Mouse (Mus musculus): ENCODE measurements around the gene Srebf2.
A peak's percentile ranks its signal among the peaks of the same experiment; 100 is the strongest.

The Srebf2 gene

GRCm38 (mm10) chr15:82184656-82185055 lies 37.7 kb downstream of the Srebf2 start:
- Histone ChIP-seq H3K36me3 (ENCODE audit: control insufficient read depth, insufficient read depth, low read length, poor library complexity, severe bottlenecking) (peaks cover 29% of the 10 kb centered on the region), H3K27me3 (ENCODE audit: control insufficient read depth, insufficient read depth, low read length, poor library complexity, severe bottlenecking) (no peaks in the 10 kb centered on the region)
- no peak for DNase-seq (ENCODE audit: low read depth, low spot score)

GRCm38 (mm10) chr15:82185062-82185783 lies 38.2 kb downstream of the Srebf2 start:
- DNase-seq (ENCODE audit: low read depth, low spot score): no peak
- Histone ChIP-seq H3K27me3 (ENCODE audit: control insufficient read depth, insufficient read depth, low read length, poor library complexity, severe bottlenecking) (no peaks in the 10 kb centered on the region), H3K36me3 (ENCODE audit: control insufficient read depth, insufficient read depth, low read length, poor library complexity, severe bottlenecking) (peaks cover 25% of the 10 kb centered on the region)

- Histone ChIP-seq H3K27me3 (ENCODE audit: control insufficient read depth, insufficient read depth, low read length, poor library complexity, severe bottlenecking) (no peaks in the 10 kb centered on the region), H3K36me3 (ENCODE audit: control insufficient read depth, insufficient read depth, low read length, poor library complexity, severe bottlenecking) (peaks cover 23% of the 10 kb centered on the region)
- DNase-seq (ENCODE audit: low read depth, low spot score): no peak
Observed at GRCm38 (mm10) chr15:82186131-82186530, 39.1 kb downstream of the Srebf2 start.

- DNase-seq (ENCODE audit: low read depth, low spot score): peak; percentile 76
- Histone ChIP-seq H3K27me3 (ENCODE audit: control insufficient read depth, insufficient read depth, low read length, poor library complexity, severe bottlenecking) (no peaks in the 10 kb centered on the region), H3K36me3 (ENCODE audit: control insufficient read depth, insufficient read depth, low read length, poor library complexity, severe bottlenecking) (peaks cover 20% of the 10 kb centered on the region)
Observed at GRCm38 (mm10) chr15:82186931-82187330, 40.0 kb downstream of the Srebf2 start.

DNA sequence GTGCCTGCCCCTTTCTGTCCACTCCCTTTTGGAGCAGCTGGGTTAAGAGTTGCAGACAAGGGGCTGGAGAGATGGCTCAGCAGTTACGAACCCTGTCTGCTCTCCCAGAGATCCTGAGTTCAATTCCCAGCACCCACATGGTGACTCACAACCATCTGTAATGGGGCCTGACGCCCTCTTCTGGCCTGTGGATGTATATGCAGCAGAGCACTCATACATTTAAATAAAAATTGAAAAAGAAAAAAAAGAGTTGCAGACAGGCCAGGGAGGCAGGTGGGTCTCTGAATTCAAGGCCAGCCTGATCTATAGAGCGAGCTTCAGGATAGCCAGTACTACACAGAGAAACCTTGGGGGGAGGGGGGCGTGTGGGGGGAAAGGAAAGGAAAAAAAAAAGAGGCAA lies 40.4 kb downstream of the Srebf2 start:
- Histone ChIP-seq H3K36me3 (ENCODE audit: control insufficient read depth, insufficient read depth, low read length, poor library complexity, severe bottlenecking) (peaks cover 16% of the 10 kb centered on the region), H3K27me3 (ENCODE audit: control insufficient read depth, insufficient read depth, low read length, poor library complexity, severe bottlenecking) (no peaks in the 10 kb centered on the region)
- DNase-seq (ENCODE audit: low read depth, low spot score): no peak

DNA sequence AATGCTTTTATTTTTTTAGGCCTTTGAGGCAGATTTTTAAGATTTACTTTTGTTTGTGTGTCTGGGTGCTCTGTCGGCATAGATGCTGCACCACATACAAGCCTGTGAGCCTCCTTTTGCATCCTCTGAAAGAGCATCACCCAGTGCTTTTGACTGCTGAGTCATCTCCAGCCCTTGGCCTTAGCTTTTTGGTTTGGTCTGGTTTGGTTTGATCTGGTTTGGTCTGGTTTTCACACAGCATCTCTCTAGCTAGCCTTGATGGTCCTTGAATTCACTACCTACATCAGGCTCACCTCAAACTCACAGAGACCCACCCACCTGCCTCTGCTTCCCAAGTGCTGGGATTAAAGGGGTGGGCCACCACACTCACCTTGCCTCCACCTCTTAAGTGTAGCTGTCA lies 40.9 kb downstream of the Srebf2 start:
- no peak for DNase-seq (ENCODE audit: low read depth, low spot score)
- Histone ChIP-seq H3K27me3 (ENCODE audit: control insufficient read depth, insufficient read depth, low read length, poor library complexity, severe bottlenecking) (no peaks in the 10 kb centered on the region), H3K36me3 (ENCODE audit: control insufficient read depth, insufficient read depth, low read length, poor library complexity, severe bottlenecking) (peaks cover 17% of the 10 kb centered on the region)

GRCm38 (mm10) chr15:82188481-82189240 lies 41.7 kb downstream of the Srebf2 start:
- Histone ChIP-seq H3K27me3 (ENCODE audit: control insufficient read depth, insufficient read depth, low read length, poor library complexity, severe bottlenecking) (no peaks in the 10 kb centered on the region), H3K36me3 (ENCODE audit: control insufficient read depth, insufficient read depth, low read length, poor library complexity, severe bottlenecking) (peaks cover 19% of the 10 kb centered on the region)
- peak; percentile 80 for DNase-seq (ENCODE audit: low read depth, low spot score)

- Histone ChIP-seq H3K27me3 (ENCODE audit: control insufficient read depth, insufficient read depth, low read length, poor library complexity, severe bottlenecking) (no peaks in the 10 kb centered on the region), H3K36me3 (ENCODE audit: control insufficient read depth, insufficient read depth, low read length, poor library complexity, severe bottlenecking) (peaks cover 20% of the 10 kb centered on the region)
- DNase-seq (ENCODE audit: low read depth, low spot score): no peak
Observed at GRCm38 (mm10) chr15:82192617-82193016, 45.6 kb downstream of the Srebf2 start.

GRCm38 (mm10) chr15:82196300-82196699 lies 49.3 kb downstream of the Srebf2 start:
- DNase-seq (ENCODE audit: low read depth, low spot score): no peak

GRCm38 (mm10) chr15:82197246-82197750 lies 50.3 kb downstream of the Srebf2 start:
- no peak for DNase-seq (ENCODE audit: low read depth, low spot score)
- Histone ChIP-seq H3K36me3 (ENCODE audit: control insufficient read depth, insufficient read depth, low read length, poor library complexity, severe bottlenecking) (peaks cover 29% of the 10 kb centered on the region), H3K27me3 (ENCODE audit: control insufficient read depth, insufficient read depth, low read length, poor library complexity, severe bottlenecking) (no peaks in the 10 kb centered on the region)

More at GRCm38 (mm10) chr15:82196300-82196699, 49.3 kb downstream of the Srebf2 start:
- no peaks in the 10 kb centered on the region for H3K27me3 ChIP-seq (ENCODE audit: control insufficient read depth, insufficient read depth, low read length, poor library complexity, severe bottlenecking)
- peaks cover 29% of the 10 kb centered on the region for H3K36me3 ChIP-seq (ENCODE audit: control insufficient read depth, insufficient read depth, low read length, poor library complexity, severe bottlenecking)

GRCm38 (mm10) chr15:82197937-82198336 lies 51.0 kb downstream of the Srebf2 start:
- Histone ChIP-seq H3K27me3 (ENCODE audit: control insufficient read depth, insufficient read depth, low read length, poor library complexity, severe bottlenecking) (no peaks in the 10 kb centered on the region), H3K36me3 (ENCODE audit: control insufficient read depth, insufficient read depth, low read length, poor library complexity, severe bottlenecking) (peaks cover 26% of the 10 kb centered on the region)
- no peak for DNase-seq (ENCODE audit: low read depth, low spot score)

DNA sequence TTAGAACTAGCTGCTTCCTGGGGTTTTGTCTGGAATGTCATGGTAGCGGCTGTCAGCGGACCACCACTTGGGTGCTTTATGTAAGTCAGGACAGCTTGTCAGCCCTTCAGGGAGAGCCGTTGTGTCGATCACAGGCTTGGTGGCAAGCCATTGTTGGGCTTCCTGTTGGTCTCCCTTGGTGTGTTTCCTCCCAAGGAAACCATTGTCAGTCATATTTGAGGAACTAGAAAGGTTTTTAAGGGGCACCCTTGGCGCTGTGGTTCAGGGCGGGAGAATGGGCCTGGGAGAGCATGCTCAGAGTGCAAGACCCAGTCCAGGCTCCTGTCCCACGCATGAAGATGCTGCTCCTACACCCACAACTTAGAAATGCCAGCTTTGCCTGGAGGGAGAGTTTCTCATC lies 51.4 kb downstream of the Srebf2 start:
- H3K36me3 ChIP-seq (ENCODE audit: control insufficient read depth, insufficient read depth, low read length, poor library complexity, severe bottlenecking): peaks cover 23% of the 10 kb centered on the region
- no peak for DNase-seq (ENCODE audit: low read depth, low spot score)
- H3K27me3 ChIP-seq (ENCODE audit: control insufficient read depth, insufficient read depth, low read length, poor library complexity, severe bottlenecking): no peaks in the 10 kb centered on the region

- DNase-seq (ENCODE audit: low read depth, low spot score): no peak
- H3K27me3 ChIP-seq (ENCODE audit: control insufficient read depth, insufficient read depth, low read length, poor library complexity, severe bottlenecking): no peaks in the 10 kb centered on the region
- H3K36me3 ChIP-seq (ENCODE audit: control insufficient read depth, insufficient read depth, low read length, poor library complexity, severe bottlenecking): peaks cover 19% of the 10 kb centered on the region
Observed at GRCm38 (mm10) chr15:82199546-82199945, 52.6 kb downstream of the Srebf2 start.

- DNase-seq (ENCODE audit: low read depth, low spot score): no peak
- Histone ChIP-seq H3K27me3 (ENCODE audit: control insufficient read depth, insufficient read depth, low read length, poor library complexity, severe bottlenecking) (no peaks in the 10 kb centered on the region), H3K36me3 (ENCODE audit: control insufficient read depth, insufficient read depth, low read length, poor library complexity, severe bottlenecking) (peaks cover 24% of the 10 kb centered on the region)
Observed at GRCm38 (mm10) chr15:82202086-82202485, 55.1 kb downstream of the Srebf2 start.

- Histone ChIP-seq H3K27me3 (ENCODE audit: control insufficient read depth, insufficient read depth, low read length, poor library complexity, severe bottlenecking) (no peaks in the 10 kb centered on the region), H3K36me3 (ENCODE audit: control insufficient read depth, insufficient read depth, low read length, poor library complexity, severe bottlenecking) (peaks cover 25% of the 10 kb centered on the region)
- DNase-seq (ENCODE audit: low read depth, low spot score): no peak
Observed at GRCm38 (mm10) chr15:82203090-82203489, 56.1 kb downstream of the Srebf2 start.
